Mouse (Mus musculus) thymus, adult 2 months (tissue): ENCODE results near the gene Hyal3.

Experiments used
- CTCF ChIP-seq: fragments of 200-500 bp; IDR thresholded peaks from 2 replicates; pipeline ENCODE4 v1.5.1; 2012; ENCODE audit warnings: mild to moderate bottlenecking, control low read depth, low read length, moderate library complexity, borderline replicate concordance; ENCODE audit not compliant: control insufficient read depth, poor library complexity, insufficient read depth; ENCODE audit errors: extremely low read depth
- POLR2A ChIP-seq: fragments of 200-500 bp; IDR thresholded peaks from 2 replicates; pipeline ENCODE4 v1.6.1; 2012; ENCODE audit warnings: mild to moderate bottlenecking, low read length, control low read depth, moderate library complexity; ENCODE audit not compliant: control insufficient read depth, poor library complexity, insufficient read depth; ENCODE audit errors: extremely low read depth

DNA sequence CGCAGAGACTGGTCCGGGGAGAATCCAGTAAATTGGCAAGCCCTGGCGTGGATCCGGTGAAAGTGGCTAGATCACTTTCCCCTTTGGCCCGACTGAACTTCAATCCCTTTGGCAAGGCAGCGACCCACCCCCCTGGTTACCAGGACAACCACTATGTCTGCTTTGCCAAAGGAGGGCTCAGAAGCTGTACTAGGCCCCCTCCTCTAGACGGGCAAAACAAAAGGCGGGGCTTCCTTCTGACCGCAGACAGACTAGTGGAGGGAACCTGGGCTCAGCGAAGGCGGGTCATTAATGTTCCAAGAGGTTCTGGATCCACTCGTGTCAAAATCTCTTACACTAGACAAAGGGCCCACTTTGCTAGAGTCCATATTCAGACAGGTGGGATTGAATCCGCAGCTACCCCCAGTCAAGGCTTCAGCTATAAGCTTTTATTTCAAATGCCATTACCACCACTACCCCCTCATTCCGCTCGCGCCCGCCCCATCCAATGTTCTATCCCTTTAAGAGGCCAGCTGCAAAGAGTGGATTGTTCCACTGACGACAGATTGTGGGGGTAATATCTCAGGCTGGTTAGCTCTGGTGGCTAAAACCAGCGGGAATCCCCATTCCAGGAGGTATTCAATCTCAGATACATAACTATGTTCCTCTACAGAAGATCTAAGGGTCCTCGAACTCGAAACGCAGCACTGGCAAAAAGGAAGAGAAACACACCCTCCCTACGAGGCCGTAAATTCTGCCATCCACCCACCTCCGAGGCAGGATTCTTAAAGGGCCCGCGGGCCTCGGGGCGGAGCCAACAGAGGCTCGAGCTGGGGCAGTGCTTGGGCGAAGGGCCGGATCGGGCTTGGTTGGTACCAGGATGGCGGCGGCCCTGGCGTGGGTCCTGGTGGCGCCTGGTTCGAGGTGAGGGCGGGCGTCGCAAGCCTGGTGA, 12.0 kb upstream of the Hyal3 start:
- TF ChIP-seq CTCF = no peak
- TF ChIP-seq POLR2A = 0 out of 2 replicates have a peak, but pooled peaks have one; percentile 4
